Mouse (Mus musculus) intestine, embryonic 14.5 days (tissue): ENCODE results near the gene Usf3. TPM values are rescaled to one million over a fixed set of nuclear protein-coding genes. Genes with fewer than 3 reads are reported as not detected.

ENCODE experiments used
- ATAC-seq: fragments of 200-750 bp; cut with Nextera tagmentation; replicated peaks from 2 replicates; pipeline ENCODE4 v1.8.0; 2017; ENCODE audit warnings: low read depth, moderate number of reproducible peaks, moderate TSS enrichment, moderate library complexity; ENCODE audit not compliant: low FRiP score, low TSS enrichment
- DNase-seq: peaks from one replicate; pipeline ENCODE4 v3.0.0-alpha.2; 2018; ENCODE audit warnings: low spot score
- H3K27ac ChIP-seq: fragments of 300-500 bp; sonication (generic); 2 replicates; pipeline ENCODE4 v1.5.1; 2014; ENCODE audit warnings: low read depth, mild to moderate bottlenecking, control low read depth
- H3K27me3 ChIP-seq: fragments of 300-500 bp; sonication (generic); replicated peaks from 2 replicates; pipeline ENCODE4 v1.6.1; 2014; ENCODE audit warnings: low read length, control low read depth; ENCODE audit not compliant: control insufficient read depth, insufficient read depth
- H3K36me3 ChIP-seq: fragments of 300-500 bp; sonication (generic); 2 replicates; pipeline ENCODE4 v1.6.1; 2014; ENCODE audit warnings: low read length, control low read depth; ENCODE audit not compliant: control insufficient read depth, insufficient read depth
- H3K4me1 ChIP-seq: fragments of 300-500 bp; sonication (generic); replicated peaks from 2 replicates; pipeline ENCODE4 v1.6.1; 2014; ENCODE audit warnings: low read length, control low read depth, mixed read lengths; ENCODE audit not compliant: control insufficient read depth, insufficient read depth
- H3K4me2 ChIP-seq: fragments of 300-500 bp; sonication (generic); 2 replicates; pipeline ENCODE4 v1.6.1; 2014; ENCODE audit warnings: low read length
- H3K4me3 ChIP-seq: fragments of 300-500 bp; sonication (generic); 2 replicates; pipeline ENCODE4 v1.5.1; 2014; ENCODE audit warnings: low read depth, low read length, control low read depth, mixed read lengths
- H3K9ac ChIP-seq: fragments of 300-500 bp; sonication (generic); 2 replicates; pipeline ENCODE4 v1.6.1; 2014; ENCODE audit warnings: mild to moderate bottlenecking, low read length
- H3K9me3 ChIP-seq: fragments of 300-500 bp; sonication (generic); 2 replicates; pipeline ENCODE4 v1.6.1; 2016; ENCODE audit warnings: low read length, control low read depth; ENCODE audit not compliant: control insufficient read depth
- WGBS: fragments of 180-500 bp; shearing (Covaris S2); extraction: QIAGEN DNeasy Blood & Tissue Kit; methylation state at CpG from one replicate; pipeline ENCODE4 v1.1.7; 2014; 5-methylcytosine and 5-hydroxymethylcytosine counted together
- polyA plus RNA-seq: library from polyadenylated mRNA; unstranded; fragments of >200 nt; fragmentation: Nextera tagmentation; extraction: Ambion mirVana; gene quantifications from 2 replicates; pipeline ENCODE4 v1.2.1, GENCODE M21; 2014

Gene Usf3
- polyA plus RNA-seq, 1 experiment from 2014 or later = 5.0 TPM

DNA sequence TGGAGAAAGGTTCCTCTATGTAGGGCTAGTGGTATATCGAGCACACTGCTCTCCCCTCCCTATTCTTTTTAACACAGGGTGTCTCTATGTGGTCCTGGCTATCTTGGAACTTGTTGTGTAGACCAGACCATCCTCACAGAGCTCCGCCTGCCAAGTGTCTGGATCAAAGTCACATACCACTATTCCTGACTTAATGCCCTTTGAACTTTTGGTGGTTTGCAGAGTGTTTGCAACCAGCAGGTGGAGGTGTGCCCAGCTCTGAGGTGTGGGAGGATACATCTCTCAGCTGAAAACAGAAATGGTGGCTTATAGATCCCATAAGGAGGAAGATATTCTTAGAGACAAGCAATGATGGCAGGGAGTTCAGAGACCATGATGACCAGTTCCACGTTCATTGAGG, 84.4 kb downstream of the Usf3 start:
- no peak overlapping the region for H3K9ac ChIP-seq
- no peak overlapping the region for H3K4me2 ChIP-seq
- H3K27me3 ChIP-seq = no peaks in the 10 kb centered on the region
- no peak overlapping the region for H3K27ac ChIP-seq
- no peaks in the 10 kb centered on the region for H3K4me1 ChIP-seq
- ATAC-seq = no peak
- no peaks in the 10 kb centered on the region for H3K36me3 ChIP-seq
- no peak for DNase-seq
- H3K9me3 ChIP-seq = no peaks in the 10 kb centered on the region
- 85% methylated on average over 3 of the region's 3 CpGs for WGBS
- H3K4me3 ChIP-seq = no peak overlapping the region

DNA sequence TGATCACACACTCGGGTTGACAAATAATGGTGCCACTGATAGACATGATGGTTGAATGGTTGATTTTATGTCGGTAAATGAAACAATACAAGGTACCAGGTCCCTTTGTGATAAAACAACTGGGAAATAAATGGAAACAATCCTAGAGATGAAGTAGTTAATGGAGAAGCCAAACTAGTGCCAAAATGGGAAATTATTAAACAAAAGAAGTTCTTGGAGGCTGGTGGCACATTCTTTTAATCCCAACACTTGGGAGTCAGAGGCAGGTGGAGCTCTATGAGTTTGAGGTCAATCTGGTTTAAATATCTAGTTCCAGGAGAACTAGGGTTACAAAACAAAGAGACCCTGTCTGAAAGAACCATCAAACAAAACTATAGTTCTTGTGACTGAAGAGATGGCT, 91.9 kb downstream of the Usf3 start:
- Histone ChIP-seq H3K9ac (no peak overlapping the region), H3K4me3 (no peak overlapping the region), H3K36me3 (no peaks in the 10 kb centered on the region), H3K4me1 (no peaks in the 10 kb centered on the region), H3K9me3 (no peaks in the 10 kb centered on the region), H3K27me3 (no peaks in the 10 kb centered on the region), H3K27ac (no peak overlapping the region), H3K4me2 (no peak overlapping the region)
- DNase-seq (no peak), ATAC-seq (no peak)
- WGBS = 68% methylated on average over 2 of the region's 2 CpGs

DNA sequence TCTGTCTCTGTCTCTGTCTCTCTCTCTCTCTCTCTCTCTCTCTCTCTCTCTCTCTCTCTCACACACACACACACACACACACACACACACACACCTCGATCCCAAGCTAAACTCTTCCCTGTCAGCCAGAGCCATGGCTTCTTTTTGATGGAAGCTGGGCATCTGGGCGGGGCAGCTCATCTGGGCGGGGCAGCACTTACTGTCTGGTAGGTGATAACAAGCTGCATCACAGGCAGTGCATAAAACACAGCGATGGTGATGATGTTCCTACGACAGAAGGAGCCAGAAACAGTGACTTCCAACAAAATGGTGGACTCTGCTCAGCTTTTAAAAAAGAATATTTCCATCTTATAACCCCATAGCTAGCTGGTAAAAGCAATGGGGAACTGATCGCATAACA, 92.5 kb downstream of the Usf3 start:
- Histone ChIP-seq H3K4me2 (no peak overlapping the region), H3K9ac (no peak overlapping the region), H3K4me1 (no peaks in the 10 kb centered on the region), H3K36me3 (no peaks in the 10 kb centered on the region), H3K27me3 (no peaks in the 10 kb centered on the region), H3K4me3 (no peak overlapping the region), H3K9me3 (no peaks in the 10 kb centered on the region), H3K27ac (no peak overlapping the region)
- WGBS = 83% methylated on average over 6 of the region's 6 CpGs
- ATAC-seq (no peak), DNase-seq (no peak)

DNA sequence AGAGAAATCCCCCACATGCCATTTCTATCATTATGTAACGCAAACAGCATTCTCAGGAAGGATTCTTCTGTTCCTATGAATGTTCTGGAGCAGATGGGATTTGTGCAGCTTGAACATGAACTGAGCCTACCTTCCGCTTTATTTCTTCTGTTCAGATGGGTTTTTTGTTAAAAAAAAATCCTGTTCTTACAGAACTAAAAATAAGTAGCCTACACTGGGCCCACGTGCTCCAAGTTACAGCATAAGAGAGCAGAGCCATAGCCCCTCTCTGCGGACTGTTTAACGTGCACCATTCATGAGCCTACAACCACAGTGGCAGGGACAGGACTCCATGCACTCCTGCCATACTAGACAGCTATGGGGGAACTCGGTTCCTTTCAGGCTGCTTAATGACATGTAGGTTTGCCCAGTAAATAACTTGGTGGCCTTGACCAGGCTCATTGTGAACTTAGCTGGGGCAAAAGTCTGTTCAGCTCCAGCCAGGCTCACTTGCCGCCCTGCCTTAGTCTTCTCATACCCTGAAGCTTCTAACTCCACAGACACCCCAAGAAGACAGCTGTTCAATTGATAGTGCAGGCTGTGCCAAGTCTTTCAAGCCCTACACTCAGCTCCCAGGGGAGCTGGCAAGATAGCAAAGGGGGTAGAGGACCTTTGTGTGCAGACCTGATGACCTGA, 95.6 kb downstream of the Usf3 start:
- no peak overlapping the region for H3K9ac ChIP-seq
- H3K27ac ChIP-seq = no peak overlapping the region
- no peak overlapping the region for H3K4me2 ChIP-seq
- H3K9me3 ChIP-seq = no peaks in the 10 kb centered on the region
- DNase-seq (no peak), ATAC-seq (no peak)
- H3K36me3 ChIP-seq = no peaks in the 10 kb centered on the region
- H3K4me1 ChIP-seq = no peaks in the 10 kb centered on the region
- WGBS = 89% methylated on average over 7 of the region's 7 CpGs
- H3K4me3 ChIP-seq = no peak overlapping the region
- no peaks in the 10 kb centered on the region for H3K27me3 ChIP-seq

DNA sequence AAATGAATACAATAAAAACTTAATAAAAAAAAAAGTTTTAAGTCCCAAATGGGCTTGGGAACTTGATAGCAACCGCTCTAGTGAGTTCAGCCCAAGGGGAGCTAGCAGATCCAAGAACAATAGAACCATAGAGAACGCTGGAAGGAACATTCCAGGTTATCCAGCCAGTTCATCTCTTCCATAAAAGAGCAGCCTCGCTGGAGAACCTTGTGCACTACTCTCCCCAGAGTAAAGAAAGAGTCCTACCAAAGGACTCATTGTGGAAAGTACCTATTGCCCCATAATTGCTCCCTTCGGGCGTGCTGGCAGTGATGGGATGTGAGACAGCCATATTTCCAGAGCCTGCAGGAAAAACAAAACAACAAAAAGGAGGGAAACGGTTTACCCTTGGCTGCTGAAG, 96.5 kb downstream of the Usf3 start:
- DNase-seq (no peak), ATAC-seq (no peak)
- no peaks in the 10 kb centered on the region for H3K36me3 ChIP-seq
- H3K4me2 ChIP-seq = no peak overlapping the region
- H3K27me3 ChIP-seq = no peaks in the 10 kb centered on the region
- H3K27ac ChIP-seq = no peak overlapping the region
- H3K9ac ChIP-seq = no peak overlapping the region
- H3K4me3 ChIP-seq = no peak overlapping the region
- WGBS = 77% methylated on average over 6 of the region's 6 CpGs
- H3K9me3 ChIP-seq = no peaks in the 10 kb centered on the region
- H3K4me1 ChIP-seq = no peaks in the 10 kb centered on the region

DNA sequence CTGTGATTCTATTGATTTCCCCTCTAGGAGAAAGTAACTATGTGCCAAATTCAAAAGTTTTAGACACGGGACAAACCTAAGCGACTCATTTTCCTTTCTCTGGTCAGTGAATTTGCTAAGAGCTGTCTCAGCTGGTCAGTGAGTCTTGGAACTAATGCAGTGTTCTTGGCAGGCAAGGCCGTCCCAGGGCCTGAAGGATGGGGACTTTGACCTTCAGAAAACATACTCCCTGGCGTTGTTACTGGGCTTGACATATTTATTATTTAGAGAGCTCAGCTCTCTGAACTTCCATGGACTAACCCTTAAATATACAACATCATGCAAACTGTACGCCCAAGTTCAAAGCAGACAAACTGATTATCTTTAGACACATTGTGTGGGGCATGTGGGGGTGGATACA, 97.6 kb downstream of the Usf3 start:
- no peak overlapping the region for H3K9ac ChIP-seq
- H3K4me2 ChIP-seq = no peak overlapping the region
- no peaks in the 10 kb centered on the region for H3K36me3 ChIP-seq
- H3K27me3 ChIP-seq = no peaks in the 10 kb centered on the region
- H3K9me3 ChIP-seq = no peaks in the 10 kb centered on the region
- 54% methylated on average over 5 of the region's 5 CpGs for WGBS
- ATAC-seq (no peak), DNase-seq (no peak)
- no peak overlapping the region for H3K27ac ChIP-seq
- no peak overlapping the region for H3K4me3 ChIP-seq
- no peaks in the 10 kb centered on the region for H3K4me1 ChIP-seq

DNA sequence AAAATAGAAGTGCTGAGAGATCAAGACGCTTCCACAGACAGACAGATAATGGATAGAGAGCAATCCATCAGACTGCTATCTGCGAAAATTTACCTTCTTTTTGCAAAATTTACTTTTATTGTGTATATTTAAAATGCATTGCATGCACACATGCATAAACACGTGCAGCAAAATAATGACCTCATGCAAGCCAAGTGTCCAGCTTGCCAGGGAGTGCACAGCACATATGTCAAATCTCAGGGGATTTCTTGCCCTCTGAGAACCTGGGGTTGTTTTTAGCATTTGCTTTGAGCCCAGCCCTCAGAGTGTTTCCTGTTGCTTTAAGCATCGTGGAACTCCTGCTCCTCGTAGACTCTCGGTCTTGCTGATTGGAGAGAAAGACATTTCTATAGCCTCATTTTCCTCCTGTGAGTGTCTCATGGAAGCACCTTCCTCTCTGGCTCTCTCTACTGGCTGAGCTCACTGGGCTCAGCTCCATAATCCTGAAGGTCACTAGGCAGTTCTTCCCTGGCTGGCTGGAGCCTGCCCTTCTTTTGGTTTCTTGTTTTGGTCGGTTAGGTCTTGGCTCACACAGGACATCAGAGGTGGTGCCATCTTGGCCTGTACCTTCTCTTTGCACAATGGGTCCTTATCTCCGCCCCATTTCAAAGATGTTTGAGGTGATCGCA, 98.5 kb downstream of the Usf3 start:
- H3K27ac ChIP-seq = no peak overlapping the region
- H3K27me3 ChIP-seq = no peaks in the 10 kb centered on the region
- no peaks in the 10 kb centered on the region for H3K36me3 ChIP-seq
- no peak overlapping the region for H3K4me3 ChIP-seq
- 74% methylated on average over 9 of the region's 9 CpGs for WGBS
- DNase-seq = no peak
- no peak overlapping the region for H3K9ac ChIP-seq
- H3K4me1 ChIP-seq = no peaks in the 10 kb centered on the region
- no peaks in the 10 kb centered on the region for H3K9me3 ChIP-seq
- no peak for ATAC-seq
- H3K4me2 ChIP-seq = no peak overlapping the region
